ENCODE assay signal across 9 mouse cellular contexts in genomic region chr7:24506476-24506837, GRCm38 (mm10). TPM values are rescaled to one million over a fixed set of nuclear protein-coding genes. Genes with fewer than 3 reads are reported as not detected.
DNase-seq lines count a peak whose midpoint lies in the region; ATAC-seq and TF ChIP-seq lines count a peak whose summit lies in the region.
"Had no signal": no experiment of that assay in that cellular context is flagged by ENCODE, and none has a peak within 500 bp of the region (broad histone marks: within the 10 kb centered on the region; RNA-seq: fewer than 3 reads in every experiment).

No protein-coding gene starts in this region.

- no peaks in the 10 kb centered on the region; the same call in 1 of the 2 replicates for H3K36me3 ChIP-seq in forebrain, embryonic 11.5 days (ENCODE audit: control insufficient read depth, insufficient read depth, low read length)
- H3K36me3 ChIP-seq in midbrain, embryonic 11.5 days (ENCODE audit: control insufficient read depth, insufficient read depth, low read length), result peaks cover 5% of the 10 kb centered on the region; the same call in 1 of the 2 replicates

- peak overlapping the region; percentile 100 for H3K27ac ChIP-seq in forebrain, embryonic 11.5 days (ENCODE audit: low read depth, low read length)
- peak overlapping the region; percentile 100 for H3K27ac ChIP-seq in midbrain, embryonic 11.5 days (ENCODE audit: low read depth, low read length)

- H3K4me3 ChIP-seq in forebrain, embryonic 11.5 days (ENCODE audit: low read depth, low read length), result peak overlapping the region; percentile 57
- peak overlapping the region; percentile 50 for H3K4me3 ChIP-seq in midbrain, embryonic 11.5 days (ENCODE audit: low read depth, low read length)

- peaks cover 23% of the 10 kb centered on the region for H3K4me1 ChIP-seq in forebrain, embryonic 11.5 days (replicated peaks; ENCODE audit: control insufficient read depth, insufficient read depth, low read length)
- H3K4me1 ChIP-seq in midbrain, embryonic 11.5 days (ENCODE audit: control insufficient read depth, insufficient read depth, low read length), result peaks cover 37% of the 10 kb centered on the region

- WGBS in forebrain, embryonic 11.5 days, result under 1% methylated on average over 12 of the region's 12 CpGs
- 0% methylated on average over 12 of the region's 12 CpGs for WGBS in midbrain, embryonic 11.5 days

- POLR2A ChIA-PET in Patski (lab: Charles Lee), result interaction anchor here (0.6 to 2.5 kb wide), 5 partner anchors 15 to 190 kb away, joined by 3 to 11 read pairs (median 4); partner anchors contain the start of gene Irgq

- no peaks in the 10 kb centered on the region for H3K27me3 ChIP-seq in Patski
- no peaks in the 10 kb centered on the region for H3K27me3 ChIP-seq in forebrain, embryonic 11.5 days (ENCODE audit: control insufficient read depth, insufficient read depth, low read length)
- no peaks in the 10 kb centered on the region for H3K27me3 ChIP-seq in midbrain, embryonic 11.5 days (ENCODE audit: control insufficient read depth, insufficient read depth, low read length)

- in situ Hi-C loops in Patski (cut with MboI; ENCODE audit: low pct_unique_long_range_greater_than_20kb), result no loop called here

- intact Hi-C loops in heart, postnatal 25 days (cut with DNase I), result loop anchor here (2.0 kb wide), 1 partner anchor 24 kb away; the partner anchor contains the start of gene Irgq

- peak overlapping the region; percentile 94 for H3K9ac ChIP-seq in forebrain, embryonic 11.5 days (ENCODE audit: low read length)
- H3K9ac ChIP-seq in midbrain, embryonic 11.5 days (ENCODE audit: low read length), result peak overlapping the region; percentile 97

- no peaks in the 10 kb centered on the region for H3K9me3 ChIP-seq in forebrain, embryonic 11.5 days (ENCODE audit: control insufficient read depth, low read length)
- H3K9me3 ChIP-seq in midbrain, embryonic 11.5 days (ENCODE audit: control insufficient read depth, low read length), result no peaks in the 10 kb centered on the region

- peak; percentile 1 for ATAC-seq in Patski
- no peak for ATAC-seq in forebrain, embryonic 11.5 days (replicated peaks; ENCODE audit: low FRiP score)
- ATAC-seq in midbrain, embryonic 11.5 days (ENCODE audit: low FRiP score), result peak; percentile 5

- TF ChIP-seq CTCF in Patski (IDR thresholded peaks at IDR 0.05), result no peak

- DNase-seq in adrenal gland, postnatal 10 days, result peak; percentile 73
- DNase-seq in adrenal gland, adult 8-10 months, result no peak
- peak; percentile 39 for DNase-seq in Patski (ENCODE audit: low read depth, low spot score)
- no peak for DNase-seq in forebrain, embryonic 11.5 days (ENCODE audit: low spot score)
- peak; percentile 24 for DNase-seq in heart, postnatal 25 days (ENCODE audit: low spot score)
- DNase-seq in layer of hippocampus, postnatal 10 days (ENCODE audit: low spot score in 2 of 2), result peak; percentile 70 to 71
- no peak for DNase-seq in midbrain, embryonic 11.5 days (ENCODE audit: low spot score, missing footprints)
- no peak for DNase-seq in spleen, postnatal 10 days (ENCODE audit: low spot score in 2 of 2)

- CTCF ChIA-PET in Patski (lab: Charles Lee), result interaction anchor here (1.2 to 2.1 kb wide), 4 partner anchors 24 to 65 kb away, joined by 3 to 9 read pairs (median 5); partner anchors contain the start of gene Irgq

- H3K4me2 ChIP-seq in forebrain, embryonic 11.5 days (ENCODE audit: low read depth, low read length, severe bottlenecking), result peak overlapping the region; percentile 68
- H3K4me2 ChIP-seq in midbrain, embryonic 11.5 days, result peak overlapping the region; percentile 81

RNA-seq across cellular contexts. Expression of gene Zfp428, which starts 0.3 kb away (rescaled TPM):
- total RNA-seq in adrenal gland, postnatal 10 days (2021), result 1 to 10 TPM; 6.0 to 9.1 TPM
- 1 to 10 TPM; 4.9 to 7.3 (median 5.6) TPM for total RNA-seq in adrenal gland, adult 8-10 months (2022)
- polyA plus RNA-seq in Patski (2021), result 32.4 TPM
- polyA plus RNA-seq in forebrain, embryonic 11.5 days (2014; fragmentation: Nextera tagmentation; extraction: Ambion mirVana), result 109 and 114 TPM in 2 replicates
- total RNA-seq in heart, postnatal 25 days (2021), result 10 to 100 TPM; 15.1 to 15.6 TPM
- 10 to 100 TPM; 61.3 to 64.6 TPM for total RNA-seq in layer of hippocampus, postnatal 10 days (2021)
- 83.8 and 83.9 TPM in 2 replicates for polyA plus RNA-seq in midbrain, embryonic 11.5 days (2014; fragmentation: Nextera tagmentation; extraction: Ambion mirVana)

RNA-seq across cellular contexts. Expression of gene AC161166.1, which starts 5.8 kb away (rescaled TPM):
- total RNA-seq in adrenal gland, postnatal 10 days (2021), result not detected
- not detected for total RNA-seq in adrenal gland, adult 8-10 months (2022)
- polyA plus RNA-seq in Patski (2021), result 0.21 TPM
- 0.96 and 1.3 TPM in 2 replicates for polyA plus RNA-seq in forebrain, embryonic 11.5 days (2014; fragmentation: Nextera tagmentation; extraction: Ambion mirVana)
- not detected for total RNA-seq in heart, postnatal 25 days (2021)
- total RNA-seq in layer of hippocampus, postnatal 10 days (2021), result not detected
- polyA plus RNA-seq in midbrain, embryonic 11.5 days (2014; fragmentation: Nextera tagmentation; extraction: Ambion mirVana), result 0.55 and 0.59 TPM in 2 replicates
- total RNA-seq: left cerebral cortex, adult 8-10 months had no signal

RNA-seq across cellular contexts. Expression of gene Irgq, which starts 24.0 kb away (rescaled TPM):
- 10 to 100 TPM; 17.6 to 23.3 TPM for total RNA-seq in adrenal gland, postnatal 10 days (2021)
- 10 to 100 TPM; 26.7 to 30.9 (median 27.8) TPM for total RNA-seq in adrenal gland, adult 8-10 months (2022)
- polyA plus RNA-seq in Patski (2021), result 28.8 TPM
- polyA plus RNA-seq in forebrain, embryonic 11.5 days (2014; fragmentation: Nextera tagmentation; extraction: Ambion mirVana), result 16.1 and 16.4 TPM in 2 replicates
- 10 to 100 TPM; 15.7 to 18.2 TPM for total RNA-seq in heart, postnatal 25 days (2021)
- 100 to 1,000 TPM in 1 of 2 experiments, 10 to 100 TPM in 1; 98.5 to 101 TPM for total RNA-seq in layer of hippocampus, postnatal 10 days (2021)
- polyA plus RNA-seq in midbrain, embryonic 11.5 days (2014; fragmentation: Nextera tagmentation; extraction: Ambion mirVana), result 13.4 and 14.0 TPM in 2 replicates

RNA-seq across cellular contexts. Expression of gene Cadm4, which starts 24.6 kb away (rescaled TPM):
- 1 to 10 TPM; 6.4 to 8.6 TPM for total RNA-seq in adrenal gland, postnatal 10 days (2021)
- 1 to 10 TPM; 3.1 to 4.7 (median 4.1) TPM for total RNA-seq in adrenal gland, adult 8-10 months (2022)
- 44.1 TPM for polyA plus RNA-seq in Patski (2021)
- 7.1 and 8.9 TPM in 2 replicates for polyA plus RNA-seq in forebrain, embryonic 11.5 days (2014; fragmentation: Nextera tagmentation; extraction: Ambion mirVana)
- 10 to 100 TPM; 13.1 to 13.9 TPM for total RNA-seq in heart, postnatal 25 days (2021)
- total RNA-seq in layer of hippocampus, postnatal 10 days (2021), result 100 to 1,000 TPM; 269 to 279 TPM
- 6.6 and 6.7 TPM in 2 replicates for polyA plus RNA-seq in midbrain, embryonic 11.5 days (2014; fragmentation: Nextera tagmentation; extraction: Ambion mirVana)

RNA-seq across cellular contexts. Expression of gene Pinlyp, which starts 39.5 kb away (rescaled TPM):
- not detected for total RNA-seq in adrenal gland, postnatal 10 days (2021)
- total RNA-seq in adrenal gland, adult 8-10 months (2022), result not detected
- polyA plus RNA-seq in Patski (2021), result 0.26 TPM
- not detected in 2 replicates for polyA plus RNA-seq in forebrain, embryonic 11.5 days (2014; fragmentation: Nextera tagmentation; extraction: Ambion mirVana)
- total RNA-seq in heart, postnatal 25 days (2021), result not detected
- total RNA-seq in layer of hippocampus, postnatal 10 days (2021), result not detected
- polyA plus RNA-seq in midbrain, embryonic 11.5 days (2014; fragmentation: Nextera tagmentation; extraction: Ambion mirVana), result not detected in 2 replicates
- total RNA-seq: left cerebral cortex, adult 8-10 months had no signal

Comparison
In these comparisons a context has a peak if more than half of its experiments do, and no peak if none do; other contexts are left out.
1. DNase-seq: peak in adrenal gland, postnatal 10 days (single experiment), Patski (single experiment), heart, postnatal 25 days (single experiment) and layer of hippocampus, postnatal 10 days (2 of 2); none in adrenal gland, adult 8-10 months (single experiment), forebrain, embryonic 11.5 days (single experiment), midbrain, embryonic 11.5 days (single experiment) and spleen, postnatal 10 days (0 of 2).